Mouse (Mus musculus): ENCODE measurements at regions not wholly inside any gene's neighbourhood (a gene's known extent, or its start where the extent isn't known, plus 50 kb on each side); places are given as distances from the start of the nearest gene placed in this dataset.

DNA sequence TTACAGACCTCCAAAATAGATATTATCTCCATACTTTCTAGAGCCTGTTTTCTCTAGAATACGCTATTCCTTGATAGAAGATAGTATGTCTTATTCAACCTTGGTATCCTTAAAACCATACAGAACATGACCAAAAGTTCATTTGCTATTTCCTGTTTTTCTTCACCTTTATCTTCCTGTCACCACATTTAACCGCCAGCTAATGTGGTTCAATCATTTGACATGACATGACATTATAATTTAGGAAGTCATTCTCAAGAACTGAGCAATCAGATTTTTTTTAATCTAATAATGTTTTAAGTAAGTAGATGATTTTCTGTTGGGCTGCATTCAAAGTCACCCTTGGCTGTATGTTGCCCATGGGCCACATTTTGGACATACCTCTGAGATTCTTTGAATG is 213.3 kb downstream of the Dad1 start:
- no peaks in the 10 kb centered on the region for H3K9me3 ChIP-seq (ENCODE audit: control insufficient read depth, low read length)
- H3K27ac ChIP-seq (ENCODE audit: low read depth, low read length): no peak overlapping the region
- DNase-seq (ENCODE audit: low spot score) (no peak), ATAC-seq (replicated peaks; ENCODE audit: low FRiP score) (no peak)
- WGBS: 55% methylated on average over 2 of the region's 2 CpGs
- no peaks in the 10 kb centered on the region for H3K36me3 ChIP-seq (ENCODE audit: control insufficient read depth, insufficient read depth, low read length)
- H3K4me1 ChIP-seq (replicated peaks; ENCODE audit: control insufficient read depth, insufficient read depth, low read length): no peaks in the 10 kb centered on the region
- H3K9ac ChIP-seq (ENCODE audit: low read depth, low read length): no peak overlapping the region
- no peaks in the 10 kb centered on the region for H3K27me3 ChIP-seq (replicated peaks; ENCODE audit: control insufficient read depth, insufficient read depth, low read length)
- no peak overlapping the region for H3K4me3 ChIP-seq (ENCODE audit: low read depth, low read length)
- H3K4me2 ChIP-seq: no peak overlapping the region

DNA sequence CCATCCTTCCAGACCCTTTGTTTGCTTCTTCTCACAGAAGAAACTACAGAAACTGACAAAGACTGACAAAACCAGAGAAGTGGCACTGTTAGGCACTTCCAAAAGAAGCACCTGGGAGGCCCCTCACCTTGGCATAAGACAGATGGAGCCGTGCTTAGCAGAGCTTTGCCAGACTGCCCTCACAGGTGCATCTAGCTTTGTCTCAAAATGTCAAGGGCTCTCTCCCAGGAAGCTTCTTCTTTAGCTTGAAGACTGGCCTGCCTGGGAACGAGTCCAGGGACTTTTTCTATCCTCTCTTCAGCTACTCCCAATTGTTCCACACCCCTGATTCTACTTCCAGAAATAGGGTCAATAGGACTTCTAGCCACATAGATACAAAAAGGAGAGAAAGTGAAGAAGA is 219.4 kb downstream of the Dad1 start:
- no peaks in the 10 kb centered on the region for H3K36me3 ChIP-seq (ENCODE audit: control insufficient read depth, insufficient read depth, low read length)
- no peak overlapping the region for H3K4me3 ChIP-seq (ENCODE audit: low read depth, low read length)
- ATAC-seq (replicated peaks; ENCODE audit: low FRiP score) (no peak), DNase-seq (ENCODE audit: low spot score) (no peak)
- H3K9ac ChIP-seq (ENCODE audit: low read depth, low read length): no peak overlapping the region
- H3K9me3 ChIP-seq (ENCODE audit: control insufficient read depth, low read length): no peaks in the 10 kb centered on the region
- no peak overlapping the region for H3K4me2 ChIP-seq
- no peaks in the 10 kb centered on the region for H3K27me3 ChIP-seq (replicated peaks; ENCODE audit: control insufficient read depth, insufficient read depth, low read length)
- WGBS: 77% methylated on average over 2 of the region's 2 CpGs
- H3K27ac ChIP-seq (ENCODE audit: low read depth, low read length): no peak overlapping the region
- H3K4me1 ChIP-seq (replicated peaks; ENCODE audit: control insufficient read depth, insufficient read depth, low read length): no peaks in the 10 kb centered on the region

DNA sequence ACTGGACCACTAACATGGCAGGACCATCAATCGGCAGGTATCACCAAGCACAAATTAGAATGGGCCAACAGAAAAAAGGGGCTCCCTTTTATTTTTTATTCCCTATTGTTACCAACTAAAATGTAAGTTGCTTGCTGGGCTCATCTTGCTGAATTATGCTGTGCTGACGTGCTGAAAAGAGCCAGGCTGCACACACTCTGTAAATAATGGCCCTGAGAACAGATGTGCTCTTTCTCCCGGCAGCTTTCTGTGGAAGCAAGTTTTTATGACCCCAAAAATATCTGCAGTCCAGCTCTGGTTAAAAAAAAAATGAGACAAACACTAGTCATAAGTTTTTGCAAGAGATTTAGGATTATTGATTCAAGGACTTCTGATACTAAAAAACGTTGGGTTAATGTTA is 230.4 kb downstream of the Dad1 start:
- H3K4me3 ChIP-seq (ENCODE audit: low read depth, low read length): no peak overlapping the region
- no peak overlapping the region for H3K27ac ChIP-seq (ENCODE audit: low read depth, low read length)
- 66% methylated on average over 4 of the region's 4 CpGs for WGBS
- no peak for ATAC-seq (replicated peaks; ENCODE audit: low FRiP score)
- no peak overlapping the region for H3K9ac ChIP-seq (ENCODE audit: low read depth, low read length)
- no peaks in the 10 kb centered on the region for H3K4me1 ChIP-seq (replicated peaks; ENCODE audit: control insufficient read depth, insufficient read depth, low read length)
- no peak overlapping the region for H3K4me2 ChIP-seq
- no peaks in the 10 kb centered on the region for H3K27me3 ChIP-seq (replicated peaks; ENCODE audit: control insufficient read depth, insufficient read depth, low read length)
- H3K36me3 ChIP-seq (ENCODE audit: control insufficient read depth, insufficient read depth, low read length): no peaks in the 10 kb centered on the region
- no peak for DNase-seq (ENCODE audit: low spot score)
- no peaks in the 10 kb centered on the region for H3K9me3 ChIP-seq (ENCODE audit: control insufficient read depth, low read length)

DNA sequence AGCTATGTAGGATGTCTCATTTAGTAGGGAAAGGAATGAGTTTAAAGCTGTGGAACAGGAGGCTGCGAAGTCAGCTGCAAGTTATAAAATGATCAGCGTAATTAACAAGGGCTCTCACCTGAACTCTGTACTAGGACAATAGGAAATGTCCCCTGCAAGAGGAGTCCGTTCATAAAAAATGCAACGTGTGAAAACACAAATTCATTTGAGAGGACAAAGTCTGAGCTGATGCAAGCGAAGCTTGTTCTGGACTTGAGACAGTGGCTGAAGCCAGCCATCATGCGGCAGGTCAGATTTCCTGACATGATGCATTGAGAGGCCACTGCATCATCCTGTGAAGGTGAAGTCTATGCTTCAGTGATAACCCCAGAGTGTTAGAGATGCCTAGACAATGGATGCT is 232.5 kb downstream of the Dad1 start:
- H3K36me3 ChIP-seq (ENCODE audit: control insufficient read depth, insufficient read depth, low read length): no peaks in the 10 kb centered on the region
- 85% methylated on average over 6 of the region's 6 CpGs for WGBS

DNA sequence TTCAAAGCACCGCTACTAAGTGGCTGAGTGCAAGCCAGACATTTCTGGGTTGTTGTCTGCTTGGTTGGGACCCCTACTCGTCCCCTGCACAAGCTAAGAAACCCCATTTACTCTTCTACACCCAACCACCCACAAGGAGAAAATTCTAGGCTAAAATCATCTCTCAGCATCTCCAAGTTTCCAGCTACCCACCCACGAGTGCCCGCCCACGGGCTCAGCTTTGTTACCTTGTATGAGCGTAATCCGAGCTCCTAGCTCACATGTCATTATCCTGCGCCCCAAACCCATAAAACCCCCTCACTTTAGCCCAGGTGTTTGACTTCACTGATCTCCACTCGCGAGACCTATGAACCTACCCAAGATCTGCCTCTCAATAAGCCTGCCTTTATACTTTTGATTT is 239.3 kb downstream of the Dad1 start:
- Histone ChIP-seq H3K4me1 (replicated peaks; ENCODE audit: control insufficient read depth, insufficient read depth, low read length) (no peaks in the 10 kb centered on the region), H3K36me3 (ENCODE audit: control insufficient read depth, insufficient read depth, low read length) (no peaks in the 10 kb centered on the region), H3K9me3 (ENCODE audit: control insufficient read depth, low read length) (no peaks in the 10 kb centered on the region), H3K9ac (ENCODE audit: low read depth, low read length) (no peak overlapping the region), H3K4me3 (ENCODE audit: low read depth, low read length) (no peak overlapping the region), H3K27ac (ENCODE audit: low read depth, low read length) (no peak overlapping the region), H3K4me2 (no peak overlapping the region), H3K27me3 (replicated peaks; ENCODE audit: control insufficient read depth, insufficient read depth, low read length) (no peaks in the 10 kb centered on the region)
- ATAC-seq (replicated peaks; ENCODE audit: low FRiP score): no peak
- DNase-seq (ENCODE audit: low spot score): no peak
- WGBS: 79% methylated on average over 10 of the region's 10 CpGs

More for the DNA sequence above, 232.5 kb downstream of the Dad1 start:
- ATAC-seq (replicated peaks; ENCODE audit: low FRiP score): no peak
- H3K27ac ChIP-seq (ENCODE audit: low read depth, low read length): no peak overlapping the region
- H3K9me3 ChIP-seq (ENCODE audit: control insufficient read depth, low read length): no peaks in the 10 kb centered on the region
- no peak overlapping the region for H3K4me2 ChIP-seq
- no peaks in the 10 kb centered on the region for H3K4me1 ChIP-seq (replicated peaks; ENCODE audit: control insufficient read depth, insufficient read depth, low read length)
- no peak for DNase-seq (ENCODE audit: low spot score)
- H3K9ac ChIP-seq (ENCODE audit: low read depth, low read length): no peak overlapping the region
- no peak overlapping the region for H3K4me3 ChIP-seq (ENCODE audit: low read depth, low read length)
- H3K27me3 ChIP-seq (replicated peaks; ENCODE audit: control insufficient read depth, insufficient read depth, low read length): no peaks in the 10 kb centered on the region

DNA sequence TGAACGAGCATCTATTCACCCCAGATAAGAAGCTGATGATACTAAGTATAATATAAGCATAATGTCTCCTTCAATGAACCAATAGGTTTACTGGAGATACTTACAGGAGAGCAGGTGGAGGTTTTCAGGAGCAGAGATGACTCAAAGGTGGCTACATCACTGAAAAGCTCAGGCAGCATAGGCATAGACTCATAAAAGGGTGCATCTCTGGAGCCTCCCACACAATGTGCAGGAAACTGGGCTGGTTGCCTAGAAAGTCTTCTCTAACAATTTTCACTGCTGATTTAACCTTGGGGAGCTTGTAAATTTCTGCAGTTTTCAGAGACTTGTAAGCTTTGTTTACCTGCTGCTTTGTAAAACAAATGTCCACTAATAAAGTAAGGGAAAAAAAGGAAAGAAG is 251.8 kb downstream of the Dad1 start:
- no peaks in the 10 kb centered on the region for H3K9me3 ChIP-seq (ENCODE audit: control insufficient read depth, low read length)
- WGBS: 76% methylated on average over 1 of the region's 1 CpGs
- H3K9ac ChIP-seq (ENCODE audit: low read depth, low read length): no peak overlapping the region
- no peaks in the 10 kb centered on the region for H3K4me1 ChIP-seq (replicated peaks; ENCODE audit: control insufficient read depth, insufficient read depth, low read length)
- H3K27ac ChIP-seq (ENCODE audit: low read depth, low read length): no peak overlapping the region
- ATAC-seq (replicated peaks; ENCODE audit: low FRiP score) (no peak), DNase-seq (ENCODE audit: low spot score) (no peak)
- H3K27me3 ChIP-seq (replicated peaks; ENCODE audit: control insufficient read depth, insufficient read depth, low read length): no peaks in the 10 kb centered on the region
- no peaks in the 10 kb centered on the region for H3K36me3 ChIP-seq (ENCODE audit: control insufficient read depth, insufficient read depth, low read length)
- no peak overlapping the region for H3K4me2 ChIP-seq
- H3K4me3 ChIP-seq (ENCODE audit: low read depth, low read length): no peak overlapping the region

DNA sequence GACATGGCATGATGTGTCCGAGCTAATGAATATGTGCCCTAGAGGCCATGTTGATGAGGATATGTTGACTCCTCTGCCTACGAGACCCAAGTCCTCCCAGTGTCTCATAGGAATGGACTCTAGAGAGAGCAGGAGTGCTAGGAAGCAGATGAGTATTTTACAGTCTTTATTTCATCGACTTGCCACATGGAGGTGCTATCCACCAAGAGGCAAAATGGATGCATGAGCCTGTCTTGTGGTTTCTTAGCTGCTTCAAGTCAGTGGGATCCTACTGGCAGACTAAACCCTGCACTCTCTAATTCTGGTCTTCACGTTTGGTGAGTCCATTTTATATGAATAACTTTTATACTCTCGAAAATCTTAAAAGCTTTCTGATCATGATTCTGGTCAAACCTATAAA is 253.4 kb downstream of the Dad1 start:
- DNase-seq (ENCODE audit: low spot score) (no peak), ATAC-seq (replicated peaks; ENCODE audit: low FRiP score) (no peak)
- Histone ChIP-seq H3K4me3 (ENCODE audit: low read depth, low read length) (no peak overlapping the region), H3K4me1 (replicated peaks; ENCODE audit: control insufficient read depth, insufficient read depth, low read length) (no peaks in the 10 kb centered on the region), H3K9ac (ENCODE audit: low read depth, low read length) (no peak overlapping the region), H3K36me3 (ENCODE audit: control insufficient read depth, insufficient read depth, low read length) (no peaks in the 10 kb centered on the region), H3K4me2 (no peak overlapping the region), H3K9me3 (ENCODE audit: control insufficient read depth, low read length) (no peaks in the 10 kb centered on the region), H3K27ac (ENCODE audit: low read depth, low read length) (no peak overlapping the region), H3K27me3 (replicated peaks; ENCODE audit: control insufficient read depth, insufficient read depth, low read length) (no peaks in the 10 kb centered on the region)
- 67% methylated on average over 5 of the region's 5 CpGs for WGBS

DNA sequence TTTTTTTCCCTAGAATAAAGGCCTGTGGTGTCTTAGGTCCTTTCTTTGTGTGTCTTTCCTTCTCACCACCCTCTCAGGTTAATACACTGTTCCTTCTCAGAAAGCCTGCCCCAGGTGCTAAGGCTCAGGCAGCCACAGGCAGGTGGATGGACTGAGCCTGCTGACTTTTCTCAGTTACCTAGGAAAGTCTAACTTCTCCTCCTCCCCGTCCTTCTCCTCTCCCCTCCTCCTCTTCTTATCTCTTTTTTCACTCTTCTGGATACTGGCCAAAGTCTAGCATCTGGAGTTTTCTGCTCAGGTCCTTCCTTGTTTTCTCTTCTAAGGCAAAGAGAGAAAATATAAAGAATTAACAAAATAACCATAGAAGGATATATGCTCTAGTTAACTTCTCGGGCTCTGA is 260.5 kb downstream of the Dad1 start:
- Histone ChIP-seq H3K9me3 (ENCODE audit: control insufficient read depth, low read length) (no peaks in the 10 kb centered on the region), H3K27me3 (replicated peaks; ENCODE audit: control insufficient read depth, insufficient read depth, low read length) (no peaks in the 10 kb centered on the region), H3K36me3 (ENCODE audit: control insufficient read depth, insufficient read depth, low read length) (no peaks in the 10 kb centered on the region), H3K4me3 (ENCODE audit: low read depth, low read length) (no peak overlapping the region), H3K4me1 (replicated peaks; ENCODE audit: control insufficient read depth, insufficient read depth, low read length) (no peaks in the 10 kb centered on the region), H3K9ac (ENCODE audit: low read depth, low read length) (no peak overlapping the region), H3K27ac (ENCODE audit: low read depth, low read length) (no peak overlapping the region), H3K4me2 (no peak overlapping the region)
- ATAC-seq (replicated peaks; ENCODE audit: low FRiP score): no peak
- DNase-seq (ENCODE audit: low spot score): no peak
- 56% methylated on average over 2 of the region's 2 CpGs for WGBS

DNA sequence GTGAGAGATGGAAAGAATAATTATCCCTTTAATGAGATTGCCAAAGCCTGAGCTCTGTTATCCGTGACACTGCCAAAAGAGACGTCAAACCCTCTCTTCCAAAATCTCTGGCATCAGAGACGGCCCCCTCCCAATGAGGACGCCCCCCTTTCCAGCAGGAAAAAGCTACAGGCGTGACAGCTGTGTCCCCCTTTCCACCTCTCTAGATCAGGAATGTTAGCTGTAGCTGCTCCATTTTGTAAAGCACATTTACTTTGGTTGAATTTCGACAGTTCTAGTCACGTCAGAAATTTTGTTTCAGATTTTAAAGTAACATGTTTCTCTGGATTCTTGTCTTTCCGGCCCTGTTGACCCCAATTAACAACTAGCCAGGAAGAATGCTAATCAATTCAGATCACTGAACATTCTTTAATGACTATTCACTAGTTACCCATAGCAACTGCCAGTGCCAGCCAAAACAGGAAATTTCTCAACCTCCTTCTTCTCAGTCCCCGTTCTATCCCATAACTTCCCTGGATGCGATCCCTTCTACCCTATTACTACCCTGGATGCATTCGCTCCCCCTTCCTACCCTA is 261.1 kb downstream of the Dad1 start:
- H3K4me3 ChIP-seq (ENCODE audit: low read depth, low read length): no peak overlapping the region
- no peaks in the 10 kb centered on the region for H3K9me3 ChIP-seq (ENCODE audit: control insufficient read depth, low read length)
- H3K27ac ChIP-seq (ENCODE audit: low read depth, low read length): no peak overlapping the region
- WGBS: 58% methylated on average over 11 of the region's 11 CpGs
- H3K36me3 ChIP-seq (ENCODE audit: control insufficient read depth, insufficient read depth, low read length): no peaks in the 10 kb centered on the region
- ATAC-seq (replicated peaks; ENCODE audit: low FRiP score) (no peak), DNase-seq (ENCODE audit: low spot score) (no peak)
- no peak overlapping the region for H3K9ac ChIP-seq (ENCODE audit: low read depth, low read length)
- H3K4me2 ChIP-seq: no peak overlapping the region
- H3K4me1 ChIP-seq (replicated peaks; ENCODE audit: control insufficient read depth, insufficient read depth, low read length): no peaks in the 10 kb centered on the region
- H3K27me3 ChIP-seq (replicated peaks; ENCODE audit: control insufficient read depth, insufficient read depth, low read length): no peaks in the 10 kb centered on the region
